Mouse (Mus musculus) stomach, postnatal 0 days (tissue): Measurements from ENCODE around the gene Wdr60. TPM values are rescaled to one million over a fixed set of nuclear protein-coding genes. Genes with fewer than 3 reads are reported as not detected.

Source experiments
- ATAC-seq: fragments of 200-750 bp; cut with Nextera tagmentation; 2 replicates; pipeline ENCODE4 v1.8.0; 2017; ENCODE audit not compliant: low FRiP score, low TSS enrichment
- DNase-seq: peaks from one replicate; pipeline ENCODE4 v3.0.0-alpha.2; 2016; ENCODE audit warnings: low spot score
- H3K27ac ChIP-seq: fragments of 300-500 bp; sonication (generic); replicated peaks from 2 replicates; pipeline ENCODE4 v1.5.1; 2014; ENCODE audit warnings: mild to moderate bottlenecking, control low read depth
- H3K27me3 ChIP-seq: fragments of 300-500 bp; sonication (generic); 2 replicates; pipeline ENCODE4 v1.6.1; 2014; ENCODE audit warnings: low read length; ENCODE audit not compliant: control insufficient read depth, insufficient read depth
- H3K36me3 ChIP-seq: fragments of 300-500 bp; sonication (generic); 2 replicates; pipeline ENCODE4 v1.6.1; 2014; ENCODE audit warnings: low read length, mixed read lengths; ENCODE audit not compliant: control insufficient read depth, insufficient read depth
- H3K4me1 ChIP-seq: fragments of 300-500 bp; sonication (generic); replicated peaks from 2 replicates; pipeline ENCODE4 v1.6.1; 2014; ENCODE audit warnings: antibody characterized with exemption; ENCODE audit not compliant: control insufficient read depth, insufficient read depth
- H3K4me2 ChIP-seq: fragments of 300-500 bp; sonication (generic); replicated peaks from 2 replicates; pipeline ENCODE4 v1.6.1; 2014; ENCODE audit warnings: low read depth, mild to moderate bottlenecking, control low read depth, moderate library complexity
- H3K4me3 ChIP-seq: fragments of 300-500 bp; sonication (generic); 2 replicates; pipeline ENCODE4 v1.5.1; 2014; ENCODE audit warnings: low read depth, low read length, control low read depth
- H3K9ac ChIP-seq: fragments of 300-500 bp; sonication (generic); 2 replicates; pipeline ENCODE4 v1.6.1; 2014; ENCODE audit warnings: mild to moderate bottlenecking, low read length, control low read depth, mixed read lengths
- H3K9me3 ChIP-seq: fragments of 300-500 bp; sonication (generic); 2 replicates; pipeline ENCODE4 v1.6.1; 2016; ENCODE audit warnings: low read length; ENCODE audit not compliant: control insufficient read depth
- CTCF ChIP-seq: IDR thresholded peaks from 2 replicates; pipeline ENCODE4 v1.5.1; 2016; ENCODE audit warnings: antibody characterized with exemption, low read depth, mild to moderate bottlenecking, moderate library complexity
- EP300 ChIP-seq: optimal IDR thresholded peaks from 2 replicates; pipeline ENCODE3; 2016; ENCODE audit warnings: antibody characterized with exemption
- WGBS: fragments of 180-500 bp; shearing (Covaris S2); extraction: QIAGEN DNeasy Blood & Tissue Kit; methylation state at CpG from one replicate; pipeline ENCODE4 v1.1.7; 2014; 5-methylcytosine and 5-hydroxymethylcytosine counted together
- polyA plus RNA-seq: library from polyadenylated mRNA; unstranded; fragments of >200 nt; fragmentation: Nextera tagmentation; extraction: Ambion mirVana; gene quantifications from 2 replicates; pipeline ENCODE4 v1.2.1, GENCODE M21; 2015

Wdr60 gene
- polyA plus RNA-seq, 1 experiment from 2014 or later = 8.5 TPM

GRCm38 (mm10) chr12:116293599-116294292 is 30.9 kb upstream of the Wdr60 start:
- Histone ChIP-seq H3K4me3 (no peak overlapping the region), H3K4me1 (no peaks in the 10 kb centered on the region), H3K27ac (no peak overlapping the region), H3K9ac (no peak overlapping the region), H3K27me3 (no peaks in the 10 kb centered on the region), H3K36me3 (no peaks in the 10 kb centered on the region), H3K4me2 (no peak overlapping the region), H3K9me3 (no peaks in the 10 kb centered on the region)
- DNase-seq = no peak
- ATAC-seq = no peak
- no peak for TF ChIP-seq EP300
- 46% methylated on average over 4 of the region's 4 CpGs for WGBS

- Histone ChIP-seq H3K9me3 (no peaks in the 10 kb centered on the region), H3K36me3 (no peaks in the 10 kb centered on the region), H3K9ac (no peak overlapping the region), H3K27me3 (no peaks in the 10 kb centered on the region), H3K27ac (no peak overlapping the region), H3K4me2 (no peak overlapping the region), H3K4me3 (no peak overlapping the region), H3K4me1 (no peaks in the 10 kb centered on the region)
- TF ChIP-seq EP300 = no peak
- no peak for TF ChIP-seq CTCF
- DNase-seq = no peak
- ATAC-seq = no peak
- 57% methylated on average over 2 of the region's 2 CpGs for WGBS
Observed at GRCm38 (mm10) chr12:116293185-116293584, 30.4 kb upstream of the Wdr60 start.

GRCm38 (mm10) chr12:116283511-116283910 is 20.7 kb upstream of the Wdr60 start:
- ATAC-seq = no peak
- no peak overlapping the region for H3K9ac ChIP-seq
- H3K4me1 ChIP-seq = no peaks in the 10 kb centered on the region
- no peaks in the 10 kb centered on the region for H3K9me3 ChIP-seq
- WGBS = 67% methylated on average over 2 of the region's 2 CpGs
- peak overlapping the region; percentile 35; the same call in 1 of the 2 replicates for H3K4me2 ChIP-seq
- no peak overlapping the region for H3K27ac ChIP-seq
- TF ChIP-seq EP300 = no peak
- no peak for TF ChIP-seq CTCF
- no peaks in the 10 kb centered on the region for H3K27me3 ChIP-seq
- H3K36me3 ChIP-seq = no peaks in the 10 kb centered on the region
- H3K4me3 ChIP-seq = no peak overlapping the region; the same call in 1 of the 2 replicates
- DNase-seq = no peak

DNA sequence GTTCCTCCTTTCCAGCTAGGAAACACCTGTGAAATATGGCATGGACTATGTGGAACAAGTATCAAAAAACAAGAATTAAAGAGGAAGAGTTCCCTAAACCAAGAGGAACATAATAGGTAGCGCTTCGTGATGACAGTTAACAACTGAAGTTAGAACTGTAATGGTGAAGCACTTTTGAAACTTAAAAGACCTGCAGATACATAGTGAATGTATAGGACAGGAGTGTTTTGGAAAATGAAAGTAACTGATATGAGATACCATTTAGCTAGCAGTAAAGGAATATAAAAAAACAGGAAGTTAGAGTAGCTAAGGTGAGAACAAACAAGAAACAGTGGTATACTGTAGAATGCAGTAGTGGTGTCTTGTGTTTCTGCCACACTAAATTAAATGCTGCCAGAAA is 20.0 kb upstream of the Wdr60 start:
- H3K4me1 ChIP-seq = no peaks in the 10 kb centered on the region
- H3K36me3 ChIP-seq = no peaks in the 10 kb centered on the region
- peak overlapping the region; percentile 24 for H3K4me3 ChIP-seq
- H3K27ac ChIP-seq = no peak overlapping the region
- H3K27me3 ChIP-seq = no peaks in the 10 kb centered on the region
- H3K9ac ChIP-seq = no peak overlapping the region
- TF ChIP-seq EP300 (no peak), CTCF (no peak)
- DNase-seq (no peak), ATAC-seq (no peak)
- H3K9me3 ChIP-seq = no peaks in the 10 kb centered on the region
- peak overlapping the region; percentile 35 for H3K4me2 ChIP-seq
- 77% methylated on average over 2 of the region's 2 CpGs for WGBS

DNA sequence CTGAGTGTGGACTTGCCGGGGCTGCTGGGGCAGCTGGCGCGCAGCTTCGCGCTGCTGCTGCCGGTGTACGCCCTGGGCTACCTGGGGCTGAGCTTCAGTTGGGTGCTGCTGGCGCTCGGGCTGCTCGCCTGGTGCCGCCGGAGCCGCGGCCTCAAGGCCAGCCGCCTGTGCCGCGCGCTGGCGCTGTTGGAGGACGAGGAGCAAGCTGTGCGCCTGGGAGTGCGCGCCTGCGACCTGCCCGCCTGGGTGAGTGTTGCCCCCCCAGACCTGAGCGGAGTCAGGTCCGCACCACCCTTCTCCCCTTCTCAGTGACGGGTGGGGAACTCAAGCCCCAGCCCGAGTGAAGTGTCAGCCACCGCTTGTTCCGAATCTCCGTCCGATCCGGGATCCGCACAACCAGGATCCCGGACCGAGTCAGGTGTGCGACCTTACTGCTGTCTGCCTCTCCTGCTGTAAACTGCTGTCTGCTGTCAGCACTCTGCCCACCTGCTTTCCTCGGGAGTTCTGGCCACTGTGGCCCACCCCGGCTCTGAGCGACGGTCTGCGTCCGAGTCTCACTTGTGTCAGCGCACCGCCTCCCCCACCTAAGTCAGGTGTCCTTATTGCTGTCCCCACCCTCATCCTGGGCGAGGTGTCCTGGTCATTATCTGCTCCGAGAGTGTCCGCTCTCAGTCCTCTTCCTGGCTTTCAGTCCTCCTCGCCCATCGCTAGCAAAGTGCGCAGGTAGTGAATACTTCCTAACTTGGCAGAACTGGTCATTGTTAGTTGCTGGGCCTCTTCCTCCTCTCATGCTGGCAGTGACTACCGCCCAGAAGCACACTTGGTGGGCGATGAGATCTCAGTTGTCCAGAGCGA is 18.8 kb upstream of the Wdr60 start:
- ATAC-seq = peak; percentile 53
- no peak for TF ChIP-seq EP300
- TF ChIP-seq CTCF = no peak

More for the DNA sequence above, 18.8 kb upstream of the Wdr60 start:
- no peaks in the 10 kb centered on the region for H3K9me3 ChIP-seq
- no peaks in the 10 kb centered on the region for H3K36me3 ChIP-seq
- no peaks in the 10 kb centered on the region for H3K4me1 ChIP-seq
- peak; percentile 50 for DNase-seq
- under 1% methylated on average over 42 of the region's 55 CpGs for WGBS
- peak overlapping the region; percentile 100 for H3K4me3 ChIP-seq
- peak overlapping the region; percentile 98 for H3K27ac ChIP-seq
- H3K4me2 ChIP-seq = peak overlapping the region; percentile 88
- H3K9ac ChIP-seq = peak overlapping the region; percentile 99
- H3K27me3 ChIP-seq = no peaks in the 10 kb centered on the region
